Mouse (Mus musculus) mesoderm, embryonic 11.5 days (tissue): ENCODE results near the gene Prkag1.

Experiments
- DNase-seq: peaks from one replicate; pipeline ENCODE4 v3.0.0-alpha.2; 2012; ENCODE audit warnings: low read depth, low spot score

The Prkag1 gene

DNA sequence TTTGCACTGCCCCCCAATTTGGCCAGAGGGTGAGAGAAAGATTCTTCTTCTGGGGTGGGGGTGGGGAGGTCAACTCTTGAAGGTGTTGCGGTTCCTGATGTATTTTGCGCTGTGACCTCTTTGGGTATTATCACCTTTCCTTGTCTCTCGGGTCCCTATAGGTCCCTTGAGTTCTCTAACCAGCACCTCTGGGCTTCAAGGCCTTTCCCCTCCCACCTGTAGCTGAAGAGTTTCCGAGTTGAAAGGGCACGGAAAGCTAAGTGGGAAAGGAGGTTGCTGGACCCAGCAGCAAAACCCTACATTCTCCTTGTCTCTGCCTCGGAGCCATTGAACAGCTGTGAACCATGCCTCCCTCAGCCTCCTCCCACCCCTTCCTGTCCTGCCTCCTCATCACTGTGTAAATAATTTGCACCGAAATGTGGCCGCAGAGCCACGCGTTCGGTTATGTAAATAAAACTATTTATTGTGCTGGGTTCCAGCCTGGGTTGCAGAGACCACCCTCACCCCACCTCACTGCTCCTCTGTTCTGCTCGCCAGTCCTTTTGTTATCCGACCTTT is 38.1 kb downstream of the Prkag1 start:
- no peak for DNase-seq

DNA sequence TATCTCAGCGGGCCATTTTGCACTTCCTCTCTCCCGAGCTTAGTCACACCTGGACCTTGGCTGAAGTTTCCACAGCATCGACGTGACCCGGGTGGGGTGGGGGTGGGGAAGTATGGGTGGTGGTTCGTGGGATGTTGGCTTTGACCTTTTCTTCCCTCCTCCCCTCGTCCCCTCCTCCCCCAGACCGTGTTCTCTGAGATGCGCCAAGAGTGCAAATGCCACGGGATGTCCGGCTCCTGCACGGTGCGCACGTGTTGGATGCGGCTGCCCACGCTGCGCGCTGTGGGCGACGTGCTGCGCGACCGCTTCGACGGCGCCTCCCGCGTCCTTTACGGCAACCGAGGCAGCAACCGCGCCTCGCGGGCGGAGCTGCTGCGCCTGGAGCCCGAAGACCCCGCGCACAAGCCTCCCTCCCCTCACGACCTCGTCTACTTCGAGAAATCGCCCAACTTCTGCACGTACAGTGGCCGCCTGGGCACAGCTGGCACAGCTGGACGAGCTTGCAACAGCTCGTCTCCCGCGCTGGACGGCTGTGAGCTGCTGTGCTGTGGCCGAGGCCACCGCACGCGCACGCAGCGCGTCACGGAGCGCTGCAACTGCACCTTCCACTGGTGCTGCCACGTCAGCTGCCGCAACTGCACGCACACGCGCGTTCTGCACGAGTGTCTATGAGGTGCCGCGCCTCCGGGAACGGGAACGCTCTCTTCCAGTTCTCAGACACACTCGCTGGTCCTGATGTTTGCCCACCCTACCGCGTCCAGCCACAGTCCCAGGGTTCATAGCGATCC is 38.9 kb downstream of the Prkag1 start:
- DNase-seq, result no peak

DNA sequence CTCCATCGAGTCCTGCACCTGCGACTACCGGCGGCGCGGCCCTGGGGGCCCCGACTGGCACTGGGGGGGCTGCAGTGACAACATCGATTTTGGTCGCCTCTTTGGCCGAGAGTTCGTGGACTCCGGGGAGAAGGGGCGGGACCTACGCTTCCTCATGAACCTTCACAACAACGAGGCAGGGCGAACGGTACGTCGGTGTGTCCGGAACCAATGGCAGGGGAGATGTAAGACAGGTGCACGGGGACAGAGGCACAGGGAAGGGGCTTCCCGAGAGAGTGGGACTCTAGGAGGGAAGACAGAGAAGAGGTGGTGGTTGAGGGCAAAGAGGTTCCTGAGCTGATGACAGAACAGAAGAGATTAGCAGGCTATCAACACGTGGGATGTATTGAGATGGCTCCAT is 39.5 kb downstream of the Prkag1 start:
- DNase-seq, result no peak

DNA sequence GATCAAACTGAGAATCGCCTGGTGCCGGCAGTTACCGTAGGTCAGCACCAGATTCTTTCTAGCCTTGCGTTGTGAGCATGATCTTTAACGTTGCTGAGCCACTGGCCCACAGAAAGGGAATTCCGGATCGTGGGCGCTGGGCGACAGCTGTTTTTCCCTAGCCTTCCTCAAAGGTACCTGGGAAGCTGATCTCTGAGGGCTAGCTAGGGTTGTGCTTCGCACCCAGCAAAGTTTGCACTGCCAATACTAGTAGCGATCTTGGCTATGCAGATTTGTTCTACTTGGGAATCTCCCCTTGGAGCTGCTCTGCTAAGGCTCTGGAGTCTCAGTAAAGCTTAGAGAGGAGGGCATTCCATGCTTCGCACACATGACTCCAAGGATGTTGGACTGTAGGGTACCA is 40.1 kb downstream of the Prkag1 start:
- no peak for DNase-seq

DNA sequence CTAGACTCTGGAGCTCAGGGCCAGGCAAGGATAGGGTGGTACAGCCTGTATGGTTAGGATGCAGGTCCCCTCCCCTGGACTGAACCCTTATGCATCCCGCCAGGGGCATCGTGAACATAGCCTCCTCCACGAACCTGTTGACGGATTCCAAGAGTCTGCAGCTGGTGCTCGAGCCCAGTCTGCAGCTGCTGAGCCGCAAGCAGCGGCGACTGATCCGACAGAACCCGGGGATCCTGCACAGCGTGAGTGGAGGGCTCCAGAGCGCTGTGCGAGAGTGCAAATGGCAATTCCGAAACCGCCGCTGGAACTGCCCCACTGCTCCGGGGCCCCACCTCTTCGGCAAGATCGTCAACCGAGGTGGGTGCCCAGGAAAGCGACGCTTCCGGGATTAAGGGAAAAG is 40.6 kb downstream of the Prkag1 start:
- DNase-seq, result no peak

DNA sequence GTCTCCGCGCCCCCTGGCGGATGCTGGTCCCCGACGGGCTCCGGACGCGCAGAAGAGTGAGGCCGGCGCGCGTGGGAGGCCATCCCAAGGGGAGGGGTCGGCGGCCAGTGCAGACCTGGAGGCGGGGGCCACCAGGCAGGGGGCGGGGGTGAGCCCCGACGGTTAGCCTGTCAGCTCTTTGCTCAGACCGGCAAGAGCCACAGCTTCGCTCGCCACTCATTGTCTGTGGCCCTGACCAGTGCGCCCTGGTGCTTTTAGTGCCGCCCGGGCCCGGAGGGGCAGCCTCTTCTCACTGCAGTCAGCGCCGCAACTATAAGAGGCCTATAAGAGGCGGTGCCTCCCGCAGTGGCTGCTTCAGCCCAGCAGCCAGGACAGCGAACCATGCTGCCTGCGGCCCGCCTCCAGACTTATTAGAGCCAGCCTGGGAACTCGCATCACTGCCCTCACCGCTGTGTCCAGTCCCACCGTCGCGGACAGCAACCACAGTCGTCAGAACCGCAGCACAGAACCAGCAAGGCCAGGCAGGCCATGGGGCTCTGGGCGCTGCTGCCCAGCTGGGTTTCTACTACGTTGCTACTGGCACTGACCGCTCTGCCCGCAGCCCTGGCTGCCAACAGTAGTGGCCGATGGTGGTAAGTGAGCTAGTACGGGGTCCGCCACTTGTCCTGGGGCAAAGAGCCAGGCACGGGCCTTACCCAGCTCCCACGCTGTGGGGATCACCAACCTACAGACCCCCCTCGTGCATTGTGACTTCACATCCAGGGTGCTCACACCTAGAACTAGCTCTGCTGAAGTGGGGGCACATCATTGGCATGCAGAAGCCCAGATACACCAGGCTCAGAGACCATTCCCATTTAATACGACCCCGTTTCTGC is 41.4 kb downstream of the Prkag1 start, which contains the start of gene Wnt1:
Gene Wnt1, plus strand, starts transcription at position 197 of the 875 bp plus-strand sequence.
- DNase-seq, result no peak

DNA sequence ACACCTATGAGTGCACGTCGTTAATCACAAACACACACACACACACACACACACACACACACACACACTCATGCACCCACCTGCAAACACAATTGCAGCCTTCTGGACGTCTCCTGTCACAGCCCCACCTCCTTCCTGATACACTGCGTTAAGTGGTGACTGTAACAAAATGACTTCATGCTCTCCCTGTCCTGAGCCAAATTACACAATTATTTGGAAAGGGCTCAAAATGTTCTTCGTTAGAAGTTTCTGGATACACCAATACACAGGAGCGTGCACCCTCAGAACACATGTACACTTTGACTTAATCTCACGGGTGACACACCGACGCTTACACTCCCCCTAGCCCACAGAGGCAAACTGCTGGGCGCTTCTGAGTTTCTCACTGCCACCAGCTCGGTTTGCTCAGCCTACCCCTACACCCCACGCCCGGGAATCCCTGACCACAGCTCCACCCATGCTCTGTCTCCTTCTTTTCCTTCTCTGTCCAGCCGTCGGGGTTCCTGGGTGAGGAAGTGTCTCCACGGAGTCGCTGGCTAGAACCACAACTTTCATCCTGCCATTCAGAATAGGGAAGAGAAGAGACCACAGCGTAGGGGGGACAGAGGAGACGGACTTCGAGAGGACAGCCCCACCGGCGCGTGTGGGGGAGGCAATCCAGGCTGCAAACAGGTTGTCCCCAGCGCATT is 42.2 kb downstream of the Prkag1 start:
- DNase-seq, result no peak

DNA sequence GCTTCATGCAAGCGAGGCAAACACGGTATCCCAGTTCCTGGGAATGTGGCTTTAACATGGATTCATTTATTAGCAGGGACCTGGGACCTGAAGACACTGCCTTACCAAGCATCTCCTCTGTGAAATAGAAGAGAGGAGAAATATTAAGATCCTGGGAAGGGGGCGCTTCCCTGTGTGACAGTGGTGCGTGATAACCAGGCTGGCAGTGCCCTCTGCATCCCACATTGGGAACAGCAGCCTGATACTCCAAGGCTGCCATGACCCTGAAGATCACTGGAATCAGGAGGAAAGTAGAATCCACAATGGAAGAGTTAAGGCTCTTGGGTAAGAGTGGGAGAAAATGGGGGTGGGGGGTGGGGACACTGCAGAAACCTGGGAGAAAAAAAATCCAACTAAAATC is 43.4 kb downstream of the Prkag1 start:
- DNase-seq, result no peak

DNA sequence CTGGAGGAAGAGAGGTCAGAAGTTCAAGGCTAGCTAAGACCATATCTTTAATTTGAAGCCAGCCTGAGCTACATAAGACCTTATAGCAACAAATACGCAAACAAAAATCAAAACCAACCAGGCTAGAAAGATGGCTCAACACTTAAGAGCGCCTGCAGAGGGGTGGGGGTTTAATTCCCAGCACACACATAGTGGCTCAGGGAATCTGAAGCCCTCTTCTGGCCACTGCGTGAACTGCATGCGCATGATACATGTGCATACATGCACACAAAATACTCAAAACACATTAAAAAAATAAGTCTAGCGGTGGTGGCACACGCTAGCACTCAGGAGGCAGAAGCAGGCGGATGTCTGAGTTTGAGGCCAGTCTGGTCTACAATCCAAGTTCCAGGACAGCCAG is 45.6 kb downstream of the Prkag1 start:
- DNase-seq, result no peak

DNA sequence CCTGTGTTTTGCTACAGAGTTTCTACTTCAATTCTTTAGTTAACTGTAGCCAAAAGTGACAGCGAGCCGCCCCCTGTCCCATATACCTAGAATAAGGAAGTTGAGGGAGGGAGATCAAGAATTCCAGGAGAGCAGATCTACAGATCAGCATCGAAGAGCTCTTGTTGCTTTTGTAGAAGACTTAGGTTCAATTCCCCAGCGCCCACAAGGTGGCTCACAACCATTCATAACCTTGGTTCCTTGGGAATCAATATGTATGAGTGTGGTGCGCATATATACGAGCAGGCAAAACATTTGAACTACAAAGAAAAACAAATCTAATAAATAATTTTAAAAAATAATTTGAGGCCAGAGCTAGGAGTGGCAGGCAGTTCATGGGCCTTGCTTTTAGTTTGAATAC is 50.2 kb downstream of the Prkag1 start:
- DNase-seq, result no peak

DNA sequence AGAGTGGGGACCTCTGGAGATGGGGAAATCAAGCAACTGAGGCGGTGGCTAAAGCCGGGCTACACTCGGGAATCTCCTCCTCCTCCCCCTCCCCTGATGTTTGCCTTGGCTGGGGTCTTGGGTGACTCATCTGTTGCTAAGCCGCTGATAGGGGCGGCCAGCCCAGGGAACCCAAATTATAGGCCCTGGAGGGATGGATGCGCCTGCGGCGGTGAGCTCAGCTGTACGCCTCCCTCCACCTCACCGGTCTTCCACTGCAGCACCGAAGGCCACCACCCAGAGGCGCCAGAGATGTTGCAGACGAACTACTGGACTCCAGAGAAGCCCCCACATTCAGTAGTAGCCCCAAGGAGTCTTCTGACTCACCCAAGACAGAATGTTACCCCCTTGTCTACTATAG is 50.7 kb downstream of the Prkag1 start:
- no peak for DNase-seq

DNA sequence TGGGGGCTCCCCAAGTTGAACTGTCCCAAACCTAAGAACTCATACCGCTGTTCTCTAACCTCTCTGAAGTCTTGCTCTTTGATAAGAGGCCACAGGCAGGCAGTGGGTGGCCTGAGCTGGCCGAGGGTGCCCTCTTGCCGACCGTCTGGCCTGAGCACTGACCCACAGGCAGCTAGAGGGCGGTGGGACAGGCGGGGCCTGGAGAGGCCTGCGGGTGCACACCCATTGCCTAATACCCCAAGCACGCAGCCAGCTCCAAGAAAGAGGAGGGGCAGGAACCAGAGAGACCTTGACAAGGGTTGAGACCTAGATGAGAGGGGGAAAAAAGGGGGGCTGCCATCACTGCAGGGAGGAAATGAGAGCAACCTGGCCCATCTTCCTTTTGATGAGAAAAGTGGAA is 51.2 kb downstream of the Prkag1 start:
- DNase-seq, result no peak

DNA sequence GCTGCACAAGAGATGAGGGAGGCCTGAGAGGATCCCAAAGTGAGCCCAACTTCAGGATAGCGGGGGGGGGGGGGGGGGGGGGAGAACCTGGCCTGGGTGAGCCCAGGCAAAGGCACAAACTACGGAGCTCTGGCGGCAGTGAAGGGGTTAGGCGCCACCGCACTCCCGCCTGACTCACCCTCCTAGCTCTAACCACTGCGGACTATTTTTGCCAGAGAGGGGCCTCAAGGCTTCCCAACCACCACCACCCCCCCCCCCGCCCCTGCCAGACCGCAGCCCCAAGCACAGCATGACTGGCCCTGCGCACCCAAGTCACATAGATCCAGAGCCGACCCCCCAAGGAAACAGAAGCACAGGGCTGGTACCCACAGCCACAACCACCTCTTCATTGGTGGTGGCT is 52.5 kb downstream of the Prkag1 start:
- no peak for DNase-seq

DNA sequence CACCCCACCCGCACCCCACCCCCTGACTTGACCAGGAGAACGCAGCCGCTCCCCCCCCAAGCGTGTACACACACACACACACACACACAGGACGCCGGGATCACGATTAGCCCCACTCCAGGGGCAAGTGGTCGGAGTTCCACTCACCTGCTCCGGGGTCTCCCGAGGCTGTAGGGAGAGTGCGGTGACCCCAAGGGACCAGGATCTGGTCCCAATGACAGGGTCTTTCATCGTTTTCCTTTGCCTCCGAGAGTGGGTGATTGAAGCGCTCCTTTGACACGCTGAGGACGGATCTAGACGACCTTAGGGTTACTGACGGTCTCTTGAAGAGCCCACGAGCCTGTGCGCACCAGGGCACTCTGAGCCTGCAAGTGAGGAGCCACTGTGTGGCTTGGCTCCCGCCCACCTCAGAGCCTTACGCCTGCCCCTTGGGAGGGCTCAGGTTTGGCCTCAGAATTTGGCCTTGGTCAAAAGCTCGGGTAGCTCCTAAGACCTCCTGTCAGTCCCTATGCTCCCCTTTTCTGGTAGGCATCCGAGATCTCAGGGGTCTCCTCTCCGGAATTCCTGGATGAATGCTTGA is 53.0 kb downstream of the Prkag1 start:
- no peak for DNase-seq

DNA sequence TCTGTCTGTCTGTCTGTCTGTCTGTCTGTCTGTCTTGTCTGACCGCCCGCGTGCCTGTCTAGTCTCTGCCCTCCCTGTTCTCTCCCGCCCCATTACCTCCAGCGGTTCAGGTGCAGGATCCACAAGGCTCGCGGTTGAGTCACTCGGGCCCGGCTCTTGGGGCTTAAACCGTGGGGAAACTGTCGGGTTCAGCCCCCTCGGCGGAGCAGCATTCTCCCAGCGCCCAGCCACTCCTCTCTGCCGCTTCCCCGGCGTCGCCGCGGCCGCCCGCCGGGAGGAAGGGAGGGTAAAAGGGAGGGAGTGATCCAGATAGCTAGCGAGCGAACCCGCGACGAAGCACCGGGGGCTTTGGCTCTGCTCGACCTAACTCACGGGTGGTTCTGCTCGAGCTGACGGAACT is 53.6 kb downstream of the Prkag1 start, which contains the start of gene Wnt10b:
Gene Wnt10b, minus strand, starts transcription at position 389 of the 400 bp plus-strand sequence.
- DNase-seq, result no peak

DNA sequence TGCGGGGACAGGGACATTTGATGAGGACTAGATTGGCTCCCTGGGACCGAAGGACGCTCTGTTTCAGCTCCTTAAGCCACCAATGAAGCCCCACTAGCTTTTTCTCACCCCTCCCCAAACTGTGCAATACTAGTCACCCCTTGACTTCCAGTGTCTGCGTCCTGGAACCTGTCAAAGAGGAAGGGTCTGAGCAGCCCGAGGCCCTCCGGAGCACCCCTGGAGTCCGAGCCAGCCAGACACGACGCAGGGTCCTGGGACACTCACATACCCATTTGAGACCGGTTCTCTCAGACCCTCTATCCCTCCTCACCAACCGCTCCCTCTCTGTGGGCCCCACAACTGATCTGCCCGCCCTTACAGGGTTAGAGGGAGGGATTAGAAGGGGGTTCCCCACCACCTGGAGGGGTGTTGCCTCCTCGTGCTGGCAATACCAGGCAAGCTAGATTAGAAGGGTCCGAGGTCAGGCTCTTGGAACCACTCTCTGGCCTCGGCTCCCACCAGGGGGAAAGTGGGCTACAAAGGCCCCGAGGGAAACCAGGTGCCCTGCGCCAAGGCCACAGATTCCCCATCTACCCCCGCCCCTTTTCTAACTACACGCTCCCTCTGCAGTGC is 54.2 kb downstream of the Prkag1 start:
- no peak for DNase-seq

DNA sequence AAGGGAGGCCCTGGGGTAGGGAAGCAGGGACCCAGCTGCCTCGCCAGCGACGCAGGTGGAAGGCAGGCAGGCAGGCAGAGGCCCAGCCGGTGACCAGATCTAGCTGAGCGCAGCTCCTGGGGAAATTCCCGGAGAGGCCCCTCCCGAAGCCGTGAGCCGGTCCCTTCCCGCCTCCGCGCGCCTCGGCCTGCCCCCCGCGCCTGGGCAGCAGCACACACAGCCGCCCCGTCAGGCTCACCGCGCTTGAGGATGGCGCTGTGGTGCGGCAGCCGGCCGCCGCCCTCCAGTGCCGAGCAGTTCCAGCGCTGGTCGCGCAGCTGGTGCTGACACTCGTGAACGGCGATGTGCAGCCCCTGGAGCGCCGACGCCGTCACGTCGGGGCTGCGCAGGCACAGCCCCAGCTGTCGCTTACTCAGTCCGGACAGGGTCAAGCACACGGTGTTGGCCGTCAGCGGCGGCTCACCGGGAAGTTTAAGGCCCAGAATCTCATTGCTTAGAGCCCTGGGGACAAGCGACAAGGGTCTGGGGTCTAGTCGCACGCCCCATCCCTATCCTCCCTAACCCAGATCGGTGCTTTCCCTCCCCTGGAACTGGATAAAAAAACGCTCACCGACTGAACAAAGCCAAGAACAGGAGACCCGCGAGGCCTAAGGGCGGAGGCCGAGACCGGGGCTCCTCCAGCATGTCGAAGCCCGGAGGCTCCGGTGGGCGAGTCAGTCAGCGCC is 54.9 kb downstream of the Prkag1 start:
- DNase-seq, result no peak

DNA sequence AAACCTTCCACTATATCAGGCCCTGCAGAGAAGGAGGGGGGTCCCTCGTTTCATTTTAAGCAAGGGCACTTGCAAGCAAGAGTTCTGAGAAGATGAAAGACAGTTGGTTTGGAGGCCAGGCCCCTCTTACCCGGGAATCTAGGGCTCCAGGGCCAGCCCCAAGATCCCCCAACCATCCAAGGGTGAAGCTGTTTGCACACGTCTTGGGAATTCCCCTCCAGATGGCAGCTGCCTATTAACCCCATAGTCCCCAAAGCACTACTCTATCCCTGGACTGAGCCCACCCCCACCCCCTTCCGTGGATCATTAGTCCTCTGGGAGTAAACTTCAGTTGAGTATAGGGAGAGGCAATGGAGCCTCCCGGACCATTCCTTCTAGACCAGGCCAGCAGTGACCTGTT is 55.8 kb downstream of the Prkag1 start:
- no peak for DNase-seq

DNA sequence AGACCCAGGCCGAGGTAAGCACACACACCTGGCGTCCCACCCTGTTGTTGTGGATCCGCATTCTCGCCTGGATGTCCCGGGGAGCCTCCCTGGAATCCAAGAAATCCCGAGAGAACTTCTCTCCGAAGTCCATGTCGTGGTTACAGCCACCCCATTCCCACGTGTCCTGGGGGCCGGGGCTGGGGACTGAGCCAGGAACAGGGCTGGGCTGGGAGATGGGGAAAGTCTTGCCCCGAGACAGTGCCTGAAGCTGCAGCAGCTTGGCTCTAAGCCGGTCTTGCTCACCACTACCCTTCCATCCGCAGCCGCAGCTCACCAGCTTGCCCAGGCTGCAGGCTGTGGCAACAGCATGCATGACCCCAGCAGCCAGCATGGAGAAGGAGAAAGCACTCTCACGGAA is 57.2 kb downstream of the Prkag1 start:
- DNase-seq, result no peak

DNA sequence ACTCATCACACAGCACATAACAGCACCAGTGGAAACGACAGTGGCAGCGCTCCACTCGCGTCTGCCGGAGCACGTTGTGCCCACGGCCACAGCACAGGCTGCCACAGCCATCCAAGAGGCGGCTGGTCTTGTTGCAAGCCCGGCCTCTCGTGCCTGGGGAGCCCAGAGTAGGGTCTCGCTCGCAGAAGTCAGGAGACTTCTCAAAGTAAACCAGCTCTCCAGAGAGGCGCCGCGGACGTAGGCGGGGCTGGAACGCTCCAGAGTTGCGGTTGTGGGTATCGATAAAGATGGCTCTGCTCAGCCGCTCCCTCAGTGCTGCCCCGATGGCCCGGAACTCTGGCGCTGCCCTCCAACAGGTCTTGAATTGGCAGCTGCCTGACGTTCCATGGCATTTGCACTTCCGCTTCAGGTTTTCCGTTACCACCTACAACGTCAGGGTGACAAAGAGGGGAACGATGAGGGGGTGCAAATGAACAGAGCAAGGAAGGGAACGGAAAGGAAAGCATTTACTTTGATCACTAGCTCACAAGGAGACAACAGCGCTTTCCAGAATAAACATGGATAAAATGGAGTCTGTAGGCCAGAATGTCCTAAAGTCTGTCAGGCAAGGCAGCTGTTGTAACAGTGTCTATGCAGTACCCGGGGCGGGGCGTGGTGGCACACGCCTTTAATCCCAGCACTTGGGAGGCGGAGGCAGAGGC is 58.7 kb downstream of the Prkag1 start:
- no peak for DNase-seq
